Mouse (Mus musculus): ENCODE measurements around the gene Vav3. TPM values are rescaled to one million over a fixed set of nuclear protein-coding genes. Genes with fewer than 3 reads are reported as not detected.

The Vav3 gene
- polyA plus RNA-seq, 1 experiment from 2014 or later, result 8.1 TPM

DNA sequence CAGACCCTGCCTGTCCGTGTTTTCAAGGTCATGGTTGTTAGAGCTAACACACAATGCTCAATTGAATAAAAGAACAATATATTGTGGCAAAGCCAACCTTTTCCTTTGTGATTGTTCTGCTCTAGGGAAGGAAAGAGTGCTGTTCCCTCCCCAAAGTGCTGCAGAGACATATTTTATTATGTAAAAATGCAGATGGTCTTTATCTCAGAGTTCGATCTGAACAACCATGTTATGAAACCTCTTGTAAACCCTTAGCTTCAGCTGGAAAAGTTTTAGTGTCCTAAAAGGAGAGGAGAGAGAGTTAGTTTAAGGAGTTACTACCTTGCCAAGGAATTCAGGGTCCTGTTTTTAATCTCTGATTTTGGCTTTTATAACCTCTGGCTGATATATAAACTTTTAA is 27.0 kb upstream of the Vav3 start:
- no peak for TF ChIP-seq CTCF (IDR thresholded peaks at IDR 0.05)
- CTCF ChIA-PET, result interaction anchor here (0.9 to 1.6 kb wide), 5 partner anchors 14 to 51 kb away, joined by 3 to 5 read pairs (median 3); no protein-coding TSS in a partner anchor
- ATAC-seq (no peak), DNase-seq (ENCODE audit: low read depth, low spot score) (no peak)
- H3K27me3 ChIP-seq, result no peaks in the 10 kb centered on the region
- in situ Hi-C loops (cut with MboI; ENCODE audit: low pct_unique_long_range_greater_than_20kb), result no loop called here
- POLR2A ChIA-PET, result no interaction called here

DNA sequence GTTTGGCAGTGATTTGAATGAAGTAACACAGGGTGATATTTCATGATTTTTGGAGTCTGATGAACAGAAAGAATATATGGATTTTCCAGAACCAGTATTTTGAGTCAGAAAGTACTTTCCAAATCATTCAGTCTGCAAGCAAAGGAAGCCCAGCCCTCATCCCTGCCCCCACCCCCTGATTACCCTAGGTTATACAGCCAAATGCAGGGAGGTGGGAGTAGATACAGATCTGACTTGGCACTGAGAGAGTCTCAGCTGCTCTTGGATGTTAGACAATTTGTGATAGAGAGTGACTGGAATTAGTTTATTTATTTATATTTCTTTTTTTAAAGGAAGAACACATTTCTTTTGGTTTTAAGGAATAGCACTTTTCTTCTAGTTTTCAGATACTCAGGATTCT is 18.2 kb upstream of the Vav3 start:
- ChIA-PET POLR2A (no interaction called here), CTCF (no interaction called here)
- in situ Hi-C loops (cut with MboI; ENCODE audit: low pct_unique_long_range_greater_than_20kb), result no loop called here
- no peaks in the 10 kb centered on the region for H3K27me3 ChIP-seq
- TF ChIP-seq CTCF (IDR thresholded peaks at IDR 0.05), result no peak
- ATAC-seq (no peak), DNase-seq (ENCODE audit: low read depth, low spot score) (no peak)

DNA sequence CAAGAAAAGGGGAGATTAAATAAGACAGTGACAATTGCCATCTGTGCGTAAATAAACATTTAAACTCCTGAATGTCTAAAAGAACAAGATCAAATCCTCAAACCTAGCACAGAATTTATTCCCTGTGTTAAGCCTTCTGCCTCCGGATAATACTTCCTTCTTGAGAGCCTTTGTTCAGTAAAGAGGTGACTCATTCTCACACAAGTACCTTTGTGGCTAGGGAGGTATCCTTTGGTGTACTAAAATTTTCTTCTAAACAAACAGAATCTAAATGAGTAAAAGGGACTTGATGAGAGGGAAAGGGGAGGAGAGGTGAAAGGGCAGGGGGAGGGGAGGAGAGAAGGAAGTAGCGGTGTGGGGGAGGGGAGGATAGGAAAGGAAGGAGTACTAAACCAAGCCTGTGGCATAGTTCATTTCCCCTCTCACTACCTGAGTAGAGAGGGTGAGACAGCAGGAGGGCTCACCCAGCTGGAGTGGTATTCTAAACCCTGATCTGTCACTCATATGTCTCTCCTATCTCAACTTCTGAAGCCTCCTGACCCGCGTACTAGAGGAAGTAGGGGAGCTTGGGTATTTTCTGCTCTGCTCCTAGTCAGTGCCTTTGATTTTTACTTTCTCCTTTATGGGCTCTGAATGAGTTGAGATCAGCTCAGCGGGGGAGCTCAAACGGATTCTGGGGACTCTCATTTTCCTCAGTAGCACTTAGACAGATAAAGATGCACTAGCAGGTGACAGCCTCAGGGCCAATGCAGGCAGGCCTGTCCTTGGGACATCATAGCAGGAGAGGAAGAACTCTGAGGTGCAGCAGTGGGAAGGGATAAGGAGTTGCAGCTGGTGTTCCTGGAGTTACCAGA is 16.8 kb upstream of the Vav3 start:
- no peak for TF ChIP-seq CTCF (IDR thresholded peaks at IDR 0.05)
- in situ Hi-C loops (cut with MboI; ENCODE audit: low pct_unique_long_range_greater_than_20kb), result no loop called here
- H3K27me3 ChIP-seq, result no peaks in the 10 kb centered on the region
- peak; percentile 69 for ATAC-seq
- POLR2A ChIA-PET, result no interaction called here
- DNase-seq (ENCODE audit: low read depth, low spot score), result no peak
- CTCF ChIA-PET, result interaction anchor here (1.8 kb wide), 1 partner anchor 9 kb away, joined by 4 read pairs; no protein-coding TSS in a partner anchor

DNA sequence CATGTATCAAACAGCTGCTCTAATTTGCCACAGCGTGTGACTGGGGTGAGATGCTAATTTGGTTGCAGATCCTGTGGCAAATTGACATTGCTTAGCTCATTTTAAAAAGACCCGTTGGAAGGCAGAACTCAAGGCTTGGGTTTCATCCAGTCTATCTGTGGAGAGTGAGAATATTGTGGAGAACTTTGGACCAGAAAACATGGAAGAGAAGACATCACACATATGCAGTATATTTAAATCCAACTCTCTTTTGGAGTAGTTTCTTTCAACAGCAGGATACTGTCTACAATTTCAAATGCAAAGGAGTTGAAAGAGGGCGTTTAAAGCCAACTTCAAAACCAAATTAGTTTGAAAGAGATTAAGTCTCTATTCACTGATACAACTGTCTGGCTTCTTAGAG is 13.3 kb upstream of the Vav3 start:
- TF ChIP-seq CTCF (IDR thresholded peaks at IDR 0.05), result no peak
- no peaks in the 10 kb centered on the region for H3K27me3 ChIP-seq
- in situ Hi-C loops (cut with MboI; ENCODE audit: low pct_unique_long_range_greater_than_20kb), result no loop called here
- CTCF ChIA-PET, result interaction anchor here (1.1 to 1.5 kb wide), 6 partner anchors 11 to 156 kb away, joined by 3 to 4 read pairs (median 3); no protein-coding TSS in a partner anchor
- POLR2A ChIA-PET, result no interaction called here
- DNase-seq (ENCODE audit: low read depth, low spot score) (no peak), ATAC-seq (no peak)

DNA sequence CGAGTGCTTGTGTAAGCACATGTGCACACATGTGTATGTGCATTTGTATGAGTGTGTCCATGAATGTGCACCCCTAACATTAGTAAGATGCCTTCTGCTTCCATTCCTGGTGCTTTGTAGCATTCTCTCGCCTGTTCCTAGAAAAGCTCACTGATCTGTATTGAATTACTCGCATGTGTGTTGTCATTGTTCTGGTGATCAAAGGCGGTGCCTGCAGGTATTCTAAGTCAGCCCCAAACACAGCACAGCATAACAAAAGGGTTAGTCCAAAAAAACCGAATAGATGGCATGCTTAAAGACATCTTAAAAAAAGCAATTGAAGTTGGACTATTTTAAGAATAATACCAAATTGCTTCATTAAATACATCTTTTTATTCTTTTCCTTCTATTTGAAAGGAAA is 7.7 kb upstream of the Vav3 start:
- no peak for ATAC-seq
- DNase-seq (ENCODE audit: low read depth, low spot score), result no peak
- ChIA-PET POLR2A (interaction anchor here (0.9 kb wide), 1 partner anchor 25 kb away, joined by 3 read pairs; no protein-coding TSS in a partner anchor), CTCF (interaction anchor here (1.4 kb wide), 1 partner anchor 21 kb away, joined by 3 read pairs; no protein-coding TSS in a partner anchor)
- no peak for TF ChIP-seq CTCF (IDR thresholded peaks at IDR 0.05)
- no peaks in the 10 kb centered on the region for H3K27me3 ChIP-seq
- in situ Hi-C loops (cut with MboI; ENCODE audit: low pct_unique_long_range_greater_than_20kb), result no loop called here

GRCm38 (mm10) chr3:109335470-109335869 is 5.0 kb upstream of the Vav3 start:
- no peaks in the 10 kb centered on the region for H3K27me3 ChIP-seq
- ChIA-PET CTCF (interaction anchor here (1.2 to 1.3 kb wide), 2 partner anchors 21 to 28 kb away, joined by 3 to 4 read pairs; no protein-coding TSS in a partner anchor), POLR2A (no interaction called here)
- in situ Hi-C loops (cut with MboI; ENCODE audit: low pct_unique_long_range_greater_than_20kb), result no loop called here
- ATAC-seq, result no peak
- TF ChIP-seq CTCF (IDR thresholded peaks at IDR 0.05), result no peak
- DNase-seq (ENCODE audit: low read depth, low spot score), result no peak

DNA sequence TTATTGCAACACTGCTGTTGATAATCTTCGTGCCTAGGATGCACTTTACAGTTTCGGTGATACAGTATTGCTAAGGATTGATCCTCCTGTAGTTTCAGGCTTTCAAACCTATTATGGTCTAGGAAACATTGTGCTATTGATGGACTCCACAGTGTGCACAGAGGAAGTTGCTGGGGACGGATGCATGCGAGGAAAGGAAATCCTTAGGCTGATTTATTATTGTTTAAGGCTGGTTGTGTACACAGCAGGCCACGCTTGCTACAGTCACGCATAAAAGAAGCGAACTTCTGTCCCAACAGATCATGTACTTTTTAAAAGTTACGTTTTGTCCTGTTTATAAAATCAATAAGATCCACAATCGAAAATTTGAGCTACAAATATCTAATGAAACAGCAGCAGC is 1.2 kb upstream of the Vav3 start:
- DNase-seq (ENCODE audit: low read depth, low spot score) (no peak), ATAC-seq (no peak)
- no peaks in the 10 kb centered on the region for H3K27me3 ChIP-seq
- no peak for TF ChIP-seq CTCF (IDR thresholded peaks at IDR 0.05)
- in situ Hi-C loops (cut with MboI; ENCODE audit: low pct_unique_long_range_greater_than_20kb), result no loop called here
- POLR2A ChIA-PET, result no interaction called here
- CTCF ChIA-PET, result interaction anchor here (0.8 to 1.4 kb wide), 5 partner anchors 25 to 168 kb away, joined by 3 to 7 read pairs (median 3); no protein-coding TSS in a partner anchor

DNA sequence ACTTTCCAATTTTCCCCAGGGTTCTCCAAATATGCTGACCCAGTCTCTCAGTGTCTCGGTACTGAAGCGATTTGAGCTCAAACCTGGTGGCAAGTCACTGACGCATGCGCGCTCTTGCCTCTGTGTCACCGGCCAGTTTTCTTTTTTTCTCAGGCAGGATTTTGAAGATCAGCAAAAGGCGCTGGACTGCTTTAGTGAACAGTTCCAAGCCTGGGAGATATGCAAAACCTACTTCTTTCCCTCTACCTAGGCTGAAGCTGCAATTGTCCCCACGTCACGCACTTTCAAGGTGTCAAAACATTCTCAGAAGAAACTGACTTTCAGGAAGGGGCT is 546 bp upstream of the Vav3 start:
- no peaks in the 10 kb centered on the region for H3K27me3 ChIP-seq
- ChIA-PET POLR2A (interaction anchor here (0.6 kb wide), 1 partner anchor 34 kb away, joined by 4 read pairs; no protein-coding TSS in a partner anchor), CTCF (interaction anchor here (0.8 to 1.1 kb wide), 4 partner anchors 32 to 169 kb away, joined by 3 to 7 read pairs (median 4); no protein-coding TSS in a partner anchor)
- ATAC-seq (peak; percentile 65), DNase-seq (ENCODE audit: low read depth, low spot score) (peak; percentile 75)
- in situ Hi-C loops (cut with MboI; ENCODE audit: low pct_unique_long_range_greater_than_20kb), result loop anchor here (10.0 kb wide), 1 partner anchor 145 kb away; no protein-coding TSS in a partner anchor
- TF ChIP-seq CTCF (IDR thresholded peaks at IDR 0.05), result no peak

- ChIA-PET CTCF (interaction anchor here (1.3 kb wide), 1 partner anchor 15 kb away, joined by 3 read pairs; no protein-coding TSS in a partner anchor), POLR2A (interaction anchor here (0.6 to 0.8 kb wide), 2 partner anchors 13 to 32 kb away, joined by 3 read pairs; no protein-coding TSS in a partner anchor)
- ATAC-seq (no peak), DNase-seq (ENCODE audit: low read depth, low spot score) (no peak)
- in situ Hi-C loops (cut with MboI; ENCODE audit: low pct_unique_long_range_greater_than_20kb), result loop anchor here (10.0 kb wide), 1 partner anchor 144 kb away; no protein-coding TSS in a partner anchor
- no peaks in the 10 kb centered on the region for H3K27me3 ChIP-seq
- TF ChIP-seq CTCF (IDR thresholded peaks at IDR 0.05), result no peak
These were observed 623 bp downstream of the Vav3 start for GRCm38 (mm10) chr3:109341071-109341480.

- TF ChIP-seq CTCF (IDR thresholded peaks at IDR 0.05), result no peak
- no peaks in the 10 kb centered on the region for H3K27me3 ChIP-seq
- CTCF ChIA-PET, result interaction anchor here (1.2 to 1.5 kb wide), 5 partner anchors 10 to 127 kb away, joined by 3 read pairs; no protein-coding TSS in a partner anchor
- ATAC-seq, result no peak
- POLR2A ChIA-PET, result no interaction called here
- in situ Hi-C loops (cut with MboI; ENCODE audit: low pct_unique_long_range_greater_than_20kb), result loop anchor here (10.0 kb wide), 1 partner anchor 143 kb away; no protein-coding TSS in a partner anchor
- DNase-seq (ENCODE audit: low read depth, low spot score), result no peak
These were observed 1.2 kb downstream of the Vav3 start for GRCm38 (mm10) chr3:109341631-109342030.
